Mouse (Mus musculus) 416B (cell line): ENCODE measurements at regions not wholly inside any gene's neighbourhood (a gene's known extent, or its start where the extent isn't known, plus 50 kb on each side); places are given as distances from the start of the nearest gene placed in this dataset.
A peak's percentile ranks its signal among the peaks of the same experiment; 100 is the strongest.

Experiments used
- DNase-seq: peaks from one replicate; pipeline ENCODE4 v3.0.0; 2011; ENCODE audit warnings: low read depth

DNA sequence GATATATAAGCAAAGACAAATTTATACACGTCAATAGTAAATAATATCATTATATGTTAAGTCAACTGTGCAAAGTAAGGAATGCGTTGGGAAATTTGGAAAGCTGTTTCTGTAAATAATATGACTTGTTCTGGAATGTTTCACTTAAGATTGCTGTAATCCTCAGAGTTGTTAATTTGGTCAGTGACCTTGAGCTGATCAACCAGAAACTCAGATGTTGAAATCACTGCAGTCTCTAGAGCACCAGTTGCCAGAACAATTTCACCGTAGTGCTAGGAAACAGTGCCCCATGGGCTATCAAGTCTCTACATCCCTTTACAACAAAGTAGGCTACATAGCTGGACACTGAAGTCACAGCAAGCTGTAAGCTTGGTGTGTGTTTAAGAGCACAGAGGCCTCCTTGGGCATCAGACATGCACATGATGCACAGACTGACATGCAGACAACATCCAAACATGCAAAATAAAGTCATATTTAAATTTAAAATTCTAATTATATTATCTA is 212.6 kb downstream of the Pik3r1 start:
- DNase-seq: no peak

DNA sequence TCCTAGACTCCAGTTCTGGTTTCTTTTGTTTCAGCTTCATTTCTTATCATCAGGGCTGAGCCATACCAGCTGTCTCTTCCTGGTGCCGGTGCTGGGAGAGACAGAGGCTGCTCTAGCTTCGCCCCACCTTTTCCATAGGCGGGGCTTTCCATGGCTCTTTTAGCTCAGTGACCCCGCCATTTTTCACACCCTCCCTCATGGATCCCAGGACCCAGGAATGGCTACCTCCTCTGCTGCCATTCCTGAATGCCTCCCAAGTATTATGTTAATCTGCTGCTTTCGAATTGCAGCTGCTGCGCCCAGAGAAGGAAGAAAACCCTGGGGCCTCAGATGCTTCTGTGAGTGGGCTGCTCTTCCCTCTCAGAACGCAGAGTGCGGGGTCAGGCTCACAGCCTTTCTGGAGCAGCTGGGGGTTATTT is 214.9 kb downstream of the Pik3r1 start:
- no peak for DNase-seq

DNA sequence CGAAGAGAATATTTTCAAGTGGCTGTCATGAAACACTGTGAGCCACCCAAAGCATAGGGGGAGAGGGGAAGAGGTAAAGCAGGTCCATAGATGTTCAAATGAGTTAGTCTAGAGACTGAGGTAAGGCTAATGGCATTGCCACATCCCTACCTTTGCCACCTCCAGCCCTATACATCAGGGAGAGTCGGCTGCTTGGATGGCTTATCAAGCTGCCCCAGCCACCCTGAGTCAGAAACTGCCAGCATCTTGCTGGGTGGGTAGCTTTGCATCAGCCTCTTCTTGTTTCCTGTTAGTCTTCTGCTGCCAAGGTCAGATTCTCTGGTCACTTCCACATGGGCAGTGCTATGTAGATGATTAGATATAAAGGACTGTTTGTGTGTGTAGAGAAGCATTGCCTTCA is 215.6 kb downstream of the Pik3r1 start:
- peak; percentile 94 for DNase-seq

- no peak for DNase-seq
These were observed 216.9 kb downstream of the Pik3r1 start for GRCm38 (mm10) chr13:101551068-101551467.

DNA sequence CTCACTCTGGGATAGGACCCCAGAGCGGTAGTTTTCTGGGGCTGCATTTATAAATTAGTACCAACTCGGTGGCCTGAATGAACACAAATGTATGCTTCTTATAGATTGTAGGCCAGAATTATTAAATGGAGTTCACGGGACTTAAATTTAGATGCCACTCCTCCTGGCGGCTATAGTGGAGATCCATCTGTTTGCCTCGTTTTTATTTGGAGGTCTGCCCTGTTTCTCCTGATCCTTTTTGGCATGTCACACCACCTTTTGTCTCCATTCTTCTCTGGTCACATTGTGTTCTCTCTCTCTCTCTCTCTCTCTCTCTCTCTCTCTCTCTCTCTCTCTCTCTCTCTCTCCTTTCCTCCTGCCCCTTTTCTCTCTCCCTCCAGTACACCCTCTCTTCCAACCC is 217.5 kb downstream of the Pik3r1 start:
- DNase-seq: no peak

DNA sequence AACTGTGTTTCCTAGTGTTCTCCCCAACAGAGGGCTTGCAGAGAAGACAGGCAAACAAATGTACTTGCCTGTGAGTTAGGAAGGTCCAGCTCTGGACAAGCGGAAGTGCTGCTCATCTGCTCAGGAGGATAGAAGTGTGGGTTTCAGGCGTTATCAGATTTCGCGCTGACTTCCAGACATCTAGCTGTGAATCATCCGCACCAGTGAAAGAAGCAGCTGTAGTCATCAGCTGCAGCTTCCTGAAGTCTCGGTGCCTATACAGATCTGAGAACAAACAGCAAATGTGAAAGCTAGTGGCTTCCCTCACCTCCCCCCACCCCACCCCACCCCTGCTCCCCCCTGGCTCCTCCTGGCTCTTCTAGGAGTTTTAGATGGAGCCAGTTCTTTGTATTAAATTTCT is 220.1 kb downstream of the Pik3r1 start:
- DNase-seq: peak; percentile 97

DNA sequence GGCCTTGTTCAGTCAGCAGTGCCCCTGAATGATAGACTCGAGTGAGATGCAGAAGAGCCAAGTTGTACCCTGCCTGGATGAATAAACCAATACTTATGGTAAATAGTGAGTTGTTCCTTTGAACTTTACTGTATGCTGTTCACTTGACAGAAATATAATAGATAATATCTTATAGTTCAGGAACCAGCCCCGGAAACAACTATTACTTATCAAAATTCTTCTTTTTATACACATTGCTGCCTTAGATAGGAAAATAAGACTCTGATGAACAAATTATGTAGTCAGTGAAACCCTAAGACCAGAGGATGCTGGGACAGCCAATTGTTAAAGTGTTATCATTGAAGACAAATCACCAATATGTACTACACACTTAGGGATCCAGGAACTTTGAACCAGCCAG is 220.7 kb downstream of the Pik3r1 start:
- no peak for DNase-seq

GRCm38 (mm10) chr13:101545344-101546181 is 222.5 kb downstream of the Pik3r1 start:
- peak; percentile 75 for DNase-seq

GRCm38 (mm10) chr13:101540391-101541191 is 227.4 kb downstream of the Pik3r1 start:
- DNase-seq: peak; percentile 97

DNA sequence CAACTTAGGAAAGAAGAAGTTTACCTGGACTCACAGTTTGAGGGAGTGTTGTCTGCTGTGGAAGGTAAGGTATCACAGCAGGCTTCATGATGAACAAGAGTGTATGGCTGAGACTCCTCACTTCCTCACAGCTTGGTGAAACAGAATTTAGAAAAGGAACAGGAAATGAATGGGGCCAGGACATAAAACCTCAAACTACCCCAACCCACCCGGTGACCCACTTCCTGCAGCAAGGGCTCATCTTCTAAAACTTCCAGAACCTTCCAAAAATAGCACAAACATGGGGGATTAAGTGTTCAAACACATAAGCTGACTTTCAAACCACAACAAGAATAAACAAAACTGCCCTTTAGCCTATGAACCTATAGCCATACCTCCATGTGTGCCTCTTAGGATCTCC is 229.9 kb downstream of the Pik3r1 start:
- peak; percentile 43 for DNase-seq

- no peak for DNase-seq
These were observed 232.0 kb downstream of the Pik3r1 start for GRCm38 (mm10) chr13:101536019-101536418.

- DNase-seq: no peak
These were observed 232.6 kb downstream of the Pik3r1 start for GRCm38 (mm10) chr13:101535331-101535866.

DNA sequence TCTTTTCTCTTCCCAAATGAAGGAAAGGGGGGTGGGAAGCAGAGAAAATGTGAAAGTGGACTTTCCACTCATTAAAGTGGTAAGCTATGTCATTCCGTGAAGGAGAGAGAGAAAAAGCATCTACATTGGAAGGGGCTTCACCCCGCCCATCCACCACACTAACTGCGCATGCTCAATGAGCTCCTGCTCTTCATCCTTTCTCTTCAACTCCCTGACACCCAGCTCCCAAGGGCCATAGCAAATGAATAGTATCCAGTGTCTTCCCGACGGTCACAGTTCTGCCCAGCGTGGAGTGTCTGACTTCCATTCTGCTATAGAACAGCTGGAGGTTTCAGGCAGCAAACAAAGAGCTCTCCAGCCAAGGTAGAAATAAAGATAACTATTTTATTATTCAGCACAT is 233.5 kb downstream of the Pik3r1 start:
- no peak for DNase-seq

DNA sequence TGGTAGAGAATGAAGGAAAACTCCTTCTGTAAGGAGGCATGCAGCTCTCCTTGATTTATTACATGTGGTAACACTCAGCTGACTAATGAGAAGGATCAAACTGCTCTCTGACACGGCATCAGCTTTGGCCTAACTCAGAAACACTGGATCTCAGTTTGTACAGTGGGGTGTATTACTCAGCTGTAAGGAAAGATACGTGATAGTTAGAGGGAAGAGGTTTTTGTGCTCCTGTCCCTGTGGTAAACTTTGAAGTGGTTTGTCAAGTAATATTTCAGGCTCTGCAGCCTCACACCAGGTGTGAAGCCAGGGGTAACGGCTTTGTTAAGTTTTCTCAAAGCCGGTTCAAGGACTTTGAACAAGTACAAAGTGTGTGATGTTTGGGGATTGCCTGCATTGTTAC is 235.1 kb downstream of the Pik3r1 start:
- no peak for DNase-seq

GRCm38 (mm10) chr13:101527691-101528090 is 240.3 kb downstream of the Pik3r1 start:
- no peak for DNase-seq

DNA sequence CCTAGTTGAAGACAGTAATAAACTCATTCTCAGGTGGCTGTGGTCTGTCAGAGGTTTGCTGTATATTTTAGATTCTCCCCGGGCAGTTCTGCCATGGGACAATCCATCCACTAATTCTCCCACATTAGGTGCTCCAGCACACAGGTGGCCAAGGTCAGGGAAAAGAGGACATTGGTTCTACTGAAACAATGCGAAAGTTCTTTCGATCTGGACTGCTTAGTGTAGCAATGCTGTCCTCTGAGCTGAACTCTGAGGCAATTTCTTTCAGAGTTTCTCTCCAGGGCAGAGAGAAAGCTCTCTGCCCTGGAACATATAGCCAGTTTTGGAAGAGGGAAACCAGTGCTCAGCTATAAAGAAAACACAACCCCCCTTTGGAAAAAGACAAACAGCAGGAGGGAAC is 243.2 kb downstream of the Pik3r1 start:
- no peak for DNase-seq

DNA sequence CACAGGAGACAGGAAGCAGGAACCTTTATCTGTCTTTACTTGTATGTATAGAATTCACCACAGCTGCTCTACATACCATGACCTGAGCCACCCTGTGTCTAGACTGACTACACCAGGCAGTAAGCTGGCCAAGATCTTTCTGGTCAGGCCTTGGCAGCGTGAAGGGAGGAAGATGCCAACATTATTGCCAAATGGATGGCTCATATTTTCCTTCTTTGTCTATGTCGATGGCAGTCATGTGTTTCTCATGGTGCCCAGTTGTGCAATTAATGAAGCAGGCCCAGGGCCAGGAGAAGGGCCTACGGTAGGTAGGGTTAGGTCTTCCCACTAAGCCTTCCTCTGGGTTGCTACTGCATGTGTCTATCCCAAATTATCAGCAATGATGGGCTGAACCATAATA is 243.8 kb downstream of the Pik3r1 start:
- DNase-seq: peak; percentile 59

- no peak for DNase-seq
These were observed 244.5 kb downstream of the Pik3r1 start for GRCm38 (mm10) chr13:101523492-101523891.

- no peak for DNase-seq
These were observed 245.4 kb downstream of the Pik3r1 start for GRCm38 (mm10) chr13:101522597-101522996.

DNA sequence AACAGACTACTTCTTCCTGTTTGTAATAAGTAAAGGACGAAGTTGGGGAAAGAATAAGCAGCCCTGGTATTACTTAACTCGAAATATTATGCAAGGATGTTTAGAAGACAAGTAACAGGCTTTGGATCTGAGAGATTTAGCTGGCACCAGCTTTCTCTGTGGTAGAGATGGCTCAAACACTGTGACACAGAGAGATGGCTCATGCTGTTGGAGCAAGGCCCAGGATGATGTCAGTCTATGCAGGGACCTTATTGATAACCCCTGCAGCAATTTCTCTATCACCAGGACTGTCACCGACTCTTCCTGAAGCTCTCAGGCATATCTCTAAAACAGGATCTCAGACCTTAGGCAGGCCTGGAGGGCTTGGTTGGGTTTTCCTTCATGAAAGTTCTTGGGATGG is 254.7 kb downstream of the Pik3r1 start:
- DNase-seq: no peak

DNA sequence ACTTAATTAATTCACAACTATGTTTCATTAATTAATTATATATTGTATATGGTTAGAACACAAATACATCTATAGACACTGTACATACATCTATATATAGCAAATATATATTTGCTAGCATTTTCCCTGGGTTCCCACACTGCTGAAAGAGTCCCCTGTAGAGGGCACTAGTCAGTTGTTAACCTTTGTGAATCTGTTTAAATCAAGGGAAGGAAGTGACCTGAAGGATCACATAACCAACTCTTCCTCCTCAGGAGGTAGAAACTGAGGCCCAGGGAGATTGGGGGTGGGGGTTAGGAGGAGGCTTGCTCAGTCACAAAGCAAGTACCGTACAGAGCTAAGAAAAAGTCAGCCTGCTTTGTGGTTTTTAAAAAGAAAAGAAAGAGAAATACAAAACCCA is 258.1 kb downstream of the Pik3r1 start:
- DNase-seq: peak; percentile 82

DNA sequence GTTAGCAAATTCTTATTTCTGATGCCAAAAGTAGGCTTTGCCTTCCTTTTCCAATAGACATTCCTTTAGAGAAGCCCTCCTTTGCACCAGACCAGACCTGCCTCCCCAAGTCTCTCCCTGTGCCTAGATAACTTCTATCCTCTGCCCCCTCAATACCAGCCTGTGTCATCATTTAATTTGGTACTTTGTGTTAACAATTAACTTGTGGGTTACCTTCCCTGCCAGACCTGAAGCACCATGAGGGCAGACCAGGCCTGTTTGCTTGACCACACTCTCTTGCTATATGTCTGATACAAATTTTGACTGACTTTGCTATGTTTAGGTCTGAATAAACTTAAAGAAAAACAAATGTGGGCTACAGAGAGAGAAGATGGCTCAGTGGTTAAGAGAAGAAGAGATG is 259.7 kb downstream of the Pik3r1 start:
- DNase-seq: no peak

- DNase-seq: peak; percentile 36
These were observed 261.3 kb downstream of the Pik3r1 start for GRCm38 (mm10) chr13:101506696-101507095.
